Mouse (Mus musculus) spleen, postnatal 36 days (tissue): ENCODE results near the gene Akirin1.

Experiments
- DNase-seq, 2 experiments: peaks; one replicate each; pipeline ENCODE4 v3.0.0; 2022; ENCODE audit warnings: low spot score in 2 of 2, mixed read lengths in 1 of 2

Gene Akirin1

DNA sequence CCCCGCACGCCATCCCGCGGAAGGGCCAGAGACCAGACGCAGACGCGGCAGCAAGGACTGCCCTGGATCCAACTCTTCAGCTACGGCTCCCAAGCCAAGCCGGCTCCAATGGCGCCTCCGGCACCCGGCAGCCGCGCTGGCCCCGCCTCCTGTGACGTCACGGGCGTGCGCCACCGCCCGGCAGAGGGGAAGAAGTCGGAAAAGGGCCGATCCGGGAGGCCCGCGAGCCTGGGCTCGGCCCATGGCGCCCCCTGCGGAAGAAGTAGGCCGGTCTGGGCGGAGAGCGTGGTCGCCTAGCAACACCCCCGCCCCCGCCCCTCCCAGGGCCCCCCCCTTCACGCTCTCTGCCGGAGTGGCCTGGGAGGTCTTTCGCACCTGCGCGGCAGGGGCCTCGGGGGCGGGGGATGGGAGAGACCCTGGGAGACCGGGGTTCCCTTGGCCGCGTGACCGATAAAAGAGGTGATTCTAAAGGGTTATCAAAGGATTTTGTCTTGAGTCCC lies at the start of gene Akirin1:
Gene Akirin1 (minus strand): TSS at position 194 of the 500 bp plus-strand sequence.
- DNase-seq, result peak; percentile 96

DNA sequence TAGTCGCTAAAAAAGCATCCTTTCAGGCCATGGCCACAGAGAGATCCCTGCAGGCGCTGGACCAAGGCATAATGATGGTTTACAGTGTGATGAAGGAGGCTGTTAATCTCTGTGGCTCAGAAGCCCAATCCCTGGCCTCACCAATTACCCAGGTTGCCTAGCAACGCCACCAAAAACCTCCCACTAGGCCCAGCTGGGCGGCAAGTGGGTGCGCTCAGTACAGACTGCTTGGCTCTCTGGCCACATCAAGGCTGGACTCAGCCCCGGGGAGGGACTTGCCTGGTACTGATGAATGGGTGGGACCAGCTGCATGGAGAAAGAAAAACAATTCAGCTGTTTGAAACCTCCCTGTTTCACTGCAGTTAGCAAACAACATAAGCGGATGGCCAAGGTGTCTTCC lies 47.7 kb upstream of the Akirin1 start:
- no peak for DNase-seq

DNA sequence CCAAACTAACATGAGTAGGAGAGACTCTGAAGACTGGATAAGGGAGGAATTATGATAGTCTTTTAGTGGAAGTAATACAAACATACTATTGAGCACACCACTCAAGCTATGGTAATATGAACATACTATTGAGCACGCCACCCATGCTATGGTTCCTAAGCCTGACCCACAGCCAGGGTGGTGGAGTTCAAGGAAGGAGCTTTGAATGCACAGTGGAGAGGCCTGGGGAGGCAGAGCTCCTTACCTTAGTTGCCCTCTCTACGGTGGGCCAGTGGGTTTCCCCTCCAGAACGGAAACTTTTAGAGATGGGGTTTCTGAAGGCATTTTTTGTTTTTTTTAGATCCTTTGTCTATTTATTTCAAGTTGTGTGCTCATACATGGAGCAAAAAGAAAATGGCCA lies 47.3 kb upstream of the Akirin1 start:
- no peak for DNase-seq

DNA sequence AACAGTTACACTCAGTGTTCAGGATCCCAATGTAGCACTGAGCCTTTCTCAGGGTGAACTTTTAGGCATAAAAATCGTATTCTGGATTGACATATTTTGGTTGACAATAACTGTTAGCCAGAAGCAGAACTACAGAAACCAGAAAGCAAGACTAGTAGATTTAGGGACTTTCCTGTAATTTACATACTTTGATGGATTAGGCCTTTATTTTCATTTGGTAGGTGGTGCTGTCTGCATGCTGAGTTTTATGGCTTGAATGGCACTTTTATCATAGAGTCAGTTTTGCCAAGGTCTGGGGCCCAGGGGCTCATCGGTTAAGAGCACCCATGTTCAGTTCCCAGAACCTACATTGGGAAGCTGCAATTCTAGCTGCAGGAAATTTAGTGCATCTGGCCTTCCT lies 44.9 kb upstream of the Akirin1 start:
- DNase-seq, result no peak

DNA sequence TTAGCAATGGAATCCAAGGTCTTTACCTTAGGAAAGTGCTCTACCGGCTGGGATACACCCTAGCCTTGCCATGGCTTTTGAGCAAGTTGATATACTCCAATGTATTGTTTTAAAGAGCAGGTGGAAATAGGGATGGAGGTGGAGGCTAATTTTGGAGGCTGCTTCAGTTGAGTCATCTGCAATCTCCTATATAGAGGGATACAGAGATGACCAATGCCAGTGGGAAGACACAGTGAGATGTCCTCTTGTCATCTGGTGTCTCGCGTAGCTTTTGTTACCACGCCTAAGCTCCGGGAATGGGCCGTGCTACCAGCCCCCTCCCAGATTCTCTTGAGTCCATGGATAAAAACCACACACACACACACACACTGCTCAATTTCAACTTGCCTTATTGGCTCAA lies 43.0 kb upstream of the Akirin1 start:
- DNase-seq, result no peak

DNA sequence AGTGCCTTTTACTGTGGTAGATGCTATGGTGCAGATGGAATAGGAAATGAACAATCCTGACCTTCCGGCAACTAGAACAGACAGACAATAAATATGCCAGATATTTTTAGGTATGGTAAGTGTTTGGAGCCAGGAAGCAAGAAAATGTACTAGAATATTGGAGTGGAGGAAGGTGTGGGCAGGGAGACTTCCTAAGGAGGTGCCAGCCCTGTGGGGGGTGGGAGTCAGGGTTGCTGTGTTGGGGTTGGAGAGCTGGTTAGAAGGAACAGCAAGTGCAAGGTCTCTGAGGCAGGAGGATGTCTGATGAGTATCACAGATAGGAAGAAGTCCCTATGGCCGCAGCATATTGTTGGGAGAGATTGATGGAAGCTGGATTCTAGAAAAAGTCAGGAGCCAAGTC lies 42.5 kb upstream of the Akirin1 start:
- DNase-seq, result no peak

DNA sequence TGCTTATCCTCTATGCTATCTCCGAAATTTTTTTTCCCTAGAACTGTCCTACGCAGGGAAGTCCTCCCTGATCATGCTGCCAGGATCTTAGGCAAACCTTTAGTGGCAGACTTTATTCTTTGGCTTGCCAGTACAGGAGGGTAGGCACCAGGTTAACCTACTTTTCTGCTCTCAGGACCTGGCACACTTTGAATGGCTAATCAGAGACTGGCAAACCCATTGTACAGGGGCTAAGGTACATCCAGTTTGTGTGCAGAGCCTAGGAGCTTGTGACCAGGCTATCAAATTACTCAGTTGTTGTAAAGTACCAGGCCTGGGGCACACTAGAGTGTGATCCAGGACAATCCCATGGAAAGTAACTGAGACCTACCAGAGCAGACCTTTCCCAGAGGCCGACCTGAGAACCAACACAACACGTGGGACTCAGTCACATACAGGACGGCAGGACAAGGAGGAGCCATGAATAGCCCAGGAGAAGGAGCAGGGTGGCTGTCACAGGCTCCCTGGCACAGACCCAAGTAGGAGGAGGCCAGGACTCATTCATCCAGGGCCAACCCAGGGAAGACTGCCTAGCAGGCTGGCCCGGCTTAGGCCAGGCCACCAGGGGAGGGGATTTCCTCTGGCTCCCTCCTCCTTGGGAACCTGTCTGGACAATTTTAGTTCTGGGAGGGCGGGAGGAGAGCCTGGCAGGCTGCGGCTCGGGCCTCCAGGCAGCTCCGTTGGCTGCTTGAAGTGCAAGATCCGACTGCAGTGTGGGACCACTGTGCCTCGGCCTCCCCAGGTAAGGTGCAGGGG lies 37.2 kb upstream of the Akirin1 start, which contains the start of gene Rhbdl2:
Gene Rhbdl2 (plus strand): TSS at position 684 of the 795 bp plus-strand sequence.
- DNase-seq, result no peak

DNA sequence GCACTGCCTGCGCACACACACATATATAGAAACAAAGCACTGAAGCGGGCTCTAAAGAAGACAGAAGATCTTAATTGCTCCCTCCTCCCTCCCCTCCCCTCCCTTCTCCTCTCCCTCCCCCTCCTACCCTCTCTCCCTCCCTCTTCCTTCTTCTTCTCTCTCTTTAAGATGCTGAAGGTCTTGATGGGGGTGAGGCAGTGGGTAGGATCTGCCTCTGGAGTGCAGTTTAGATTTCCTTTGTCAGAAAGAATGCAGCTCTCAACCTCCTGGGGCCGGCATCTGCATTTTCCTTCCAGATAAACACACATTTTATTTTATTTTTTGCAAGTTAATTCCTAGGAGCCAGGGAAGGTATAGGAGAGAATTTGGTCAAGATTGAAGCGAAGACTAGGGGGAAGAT lies 18.1 kb upstream of the Akirin1 start:
- DNase-seq, result no peak

DNA sequence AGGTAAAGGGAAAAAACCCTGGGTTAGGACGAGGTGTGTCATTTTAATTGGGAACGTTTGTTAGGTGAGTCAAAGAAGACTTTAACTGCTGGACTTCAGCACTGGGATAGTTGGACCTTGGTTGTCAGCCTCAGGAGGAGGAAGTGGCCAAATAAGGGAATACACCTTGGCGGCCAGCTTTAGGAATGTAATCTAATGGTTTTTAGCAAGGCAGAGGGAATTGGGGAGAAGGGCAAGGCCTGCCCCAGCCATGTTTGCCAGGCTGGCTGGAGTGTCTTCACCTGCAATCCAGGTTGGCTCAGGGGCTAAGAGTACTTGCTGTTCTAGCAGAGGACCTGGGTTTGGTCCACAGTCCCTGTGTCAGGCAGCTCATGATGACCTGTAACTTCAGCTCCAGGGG lies 17.7 kb upstream of the Akirin1 start:
- no peak for DNase-seq

DNA sequence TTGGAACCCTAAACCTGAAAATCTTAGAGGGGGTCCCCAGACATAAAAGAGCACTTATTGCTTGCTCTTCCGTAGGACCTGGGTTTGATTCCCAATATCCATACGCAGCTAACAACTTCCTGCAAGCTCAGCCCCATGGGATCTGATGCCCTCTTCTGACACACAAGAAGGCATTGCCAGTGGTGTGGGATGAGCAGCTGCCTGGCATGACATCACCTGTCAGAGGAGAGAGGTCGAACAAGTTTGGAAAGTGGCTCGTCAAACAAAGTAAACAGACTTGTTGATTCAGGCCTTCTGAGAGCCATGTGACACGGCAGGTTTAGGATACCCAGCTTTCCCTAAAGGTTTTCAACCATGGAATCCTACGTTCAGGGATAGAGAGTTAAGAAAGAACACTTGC lies 14.9 kb upstream of the Akirin1 start:
- no peak for DNase-seq

DNA sequence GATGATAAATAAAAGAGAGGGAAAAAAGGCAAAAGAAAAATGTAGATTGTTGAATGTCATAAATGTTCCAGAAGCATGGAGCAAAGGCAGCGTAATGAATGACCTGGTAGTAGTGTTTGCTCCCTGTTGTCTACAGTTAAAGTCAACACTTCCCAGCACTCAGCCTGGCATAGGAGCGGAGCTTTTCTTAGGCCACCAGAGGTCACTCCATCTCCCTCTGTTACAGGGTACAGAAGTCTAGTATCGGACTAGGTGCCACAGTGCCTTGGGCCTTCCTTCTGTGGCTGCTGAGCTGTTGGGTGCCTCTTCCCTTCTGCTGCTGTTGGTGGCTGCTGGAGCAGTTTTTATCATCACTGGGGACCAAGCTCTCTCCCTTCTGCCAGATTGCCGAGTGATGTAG lies 8.2 kb upstream of the Akirin1 start:
- DNase-seq, result no peak

DNA sequence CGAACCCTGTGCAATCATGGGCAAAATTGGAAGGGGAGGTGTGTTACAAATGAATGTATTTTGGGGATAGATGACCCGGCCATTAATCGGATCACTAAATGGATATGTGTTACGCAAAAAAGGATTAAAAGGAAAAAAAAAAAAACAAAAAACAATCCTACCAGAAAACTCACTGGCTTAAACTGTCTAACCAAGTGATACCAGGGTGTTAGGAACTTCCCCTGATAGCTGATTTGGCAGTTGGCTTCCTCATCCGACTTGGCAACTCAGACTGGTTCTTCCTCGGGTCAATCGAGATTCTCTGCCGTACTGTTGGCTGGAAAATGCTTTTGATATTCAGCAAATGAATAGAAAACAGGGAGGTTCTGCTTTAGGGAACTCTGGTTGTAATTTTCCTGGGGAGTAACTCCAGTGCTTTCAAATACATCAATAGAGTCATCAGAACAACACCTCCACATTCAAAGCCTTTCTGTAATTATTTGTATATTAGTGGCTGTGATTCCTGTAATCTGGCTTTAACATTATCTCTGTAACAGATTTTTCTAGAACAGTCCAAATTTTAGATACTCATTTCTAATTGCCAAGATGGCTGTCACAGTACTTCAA lies 665 bp upstream of the Akirin1 start:
- peak; percentile 32 to 33 for DNase-seq

DNA sequence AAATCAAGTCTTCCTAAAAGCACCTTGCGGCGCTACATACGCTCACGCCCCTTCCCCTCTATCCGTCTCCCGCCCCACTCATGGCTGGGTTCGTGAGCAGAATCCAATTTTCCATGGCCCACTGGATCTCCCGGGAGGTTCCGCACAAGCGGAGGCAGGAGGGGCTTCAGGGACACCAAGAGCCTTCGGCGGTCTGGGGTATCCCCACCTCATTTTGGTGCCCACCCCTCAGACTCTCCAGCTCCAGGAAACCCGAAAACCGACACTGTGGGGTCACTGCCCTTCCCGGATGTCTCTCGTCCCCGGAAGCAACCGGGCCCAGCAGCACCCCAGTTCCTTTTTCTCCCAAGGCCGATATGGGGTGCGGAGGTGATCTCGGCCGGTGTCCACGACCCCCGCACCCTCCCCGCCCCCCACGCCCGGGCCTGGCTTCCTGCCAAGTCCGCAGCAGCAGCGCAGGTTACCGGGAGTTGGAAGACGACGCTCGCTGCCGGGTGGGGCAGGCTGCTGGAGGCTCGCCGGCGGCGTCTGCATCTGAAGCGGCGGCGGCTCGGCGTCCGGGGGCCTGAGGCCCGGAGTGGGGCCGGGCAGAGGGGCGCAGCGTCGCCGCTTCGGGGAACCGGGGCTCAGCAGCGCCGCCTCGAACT lies 538 bp downstream of the Akirin1 start:
- DNase-seq, result peak in 1 of 2 experiments; percentile 26

DNA sequence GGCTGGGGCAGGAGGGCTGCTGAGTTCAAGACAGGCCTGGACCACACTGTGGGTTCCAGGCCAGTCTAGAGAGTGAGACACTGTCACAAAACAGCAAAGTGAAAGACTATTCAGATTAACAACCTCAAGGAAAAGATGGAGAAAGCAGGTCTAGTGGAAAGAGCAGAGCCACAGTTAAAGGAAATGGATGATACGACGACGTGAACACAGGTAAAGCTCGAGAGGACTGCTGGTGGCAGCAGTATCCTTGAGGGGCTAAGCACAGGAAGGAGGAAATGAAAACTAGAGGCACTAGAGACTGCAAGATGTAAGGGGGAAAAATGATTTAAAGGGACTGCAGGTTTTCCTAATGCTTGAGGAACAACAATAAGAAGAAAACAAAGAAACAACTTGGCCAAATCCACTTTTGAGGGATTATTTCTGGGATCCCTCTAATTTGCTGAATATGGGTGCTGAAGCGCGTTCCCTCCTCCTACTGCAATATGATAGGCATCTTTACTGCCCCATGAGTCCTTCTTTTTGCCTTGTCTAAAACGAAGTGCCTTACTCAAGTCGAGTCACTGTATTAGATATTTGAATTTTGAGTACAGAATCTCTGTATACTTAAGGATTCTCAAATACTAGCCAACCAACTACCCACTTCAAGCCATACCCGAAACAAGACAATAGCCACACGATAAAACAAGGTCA lies 1.3 kb downstream of the Akirin1 start:
- no peak for DNase-seq

DNA sequence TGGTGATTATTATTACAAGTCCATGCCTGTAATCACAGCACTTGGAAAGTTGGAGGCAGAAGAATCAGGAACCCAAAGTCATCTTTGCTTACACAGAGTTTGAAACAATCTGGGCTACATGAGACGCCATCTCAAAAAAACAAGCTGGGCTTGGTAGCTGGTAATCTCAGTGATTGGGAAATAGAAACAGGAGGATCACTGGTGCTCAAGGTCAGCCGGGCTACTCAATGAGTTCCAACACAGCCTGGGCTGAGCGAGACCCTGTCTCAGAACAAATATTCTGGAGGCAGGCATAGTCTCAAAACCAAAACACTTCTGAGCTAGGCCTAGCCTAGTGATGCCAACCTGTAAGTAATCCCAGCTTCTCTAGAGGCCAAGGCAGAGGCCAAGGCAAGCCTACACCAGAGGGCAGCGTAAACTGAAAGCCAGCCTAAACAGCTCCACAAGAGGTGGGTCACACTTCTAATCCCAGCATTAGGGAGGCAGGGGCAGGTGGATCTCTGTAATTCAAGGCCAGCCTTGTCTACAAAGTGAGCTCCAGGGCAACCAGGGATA lies 4.8 kb downstream of the Akirin1 start:
- no peak for DNase-seq

DNA sequence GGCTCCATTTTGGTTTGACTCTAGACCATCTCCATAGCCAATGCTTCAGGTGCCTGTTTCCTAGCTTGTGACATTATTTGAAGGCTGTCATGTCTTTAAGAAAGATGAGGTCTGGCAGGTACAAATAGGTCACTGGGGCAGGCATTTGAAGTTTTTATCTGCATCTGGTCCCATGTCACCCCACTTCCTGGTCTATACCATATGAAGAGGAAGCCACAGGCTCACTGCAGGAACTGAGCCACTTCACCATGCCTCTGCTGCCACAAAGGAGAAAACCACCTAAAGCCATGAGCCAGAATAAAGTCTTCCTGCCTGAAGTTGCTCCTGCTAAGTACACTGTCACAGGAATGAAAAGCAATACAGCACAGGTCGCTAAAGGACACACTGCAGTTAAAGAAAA lies 7.3 kb downstream of the Akirin1 start:
- no peak for DNase-seq

DNA sequence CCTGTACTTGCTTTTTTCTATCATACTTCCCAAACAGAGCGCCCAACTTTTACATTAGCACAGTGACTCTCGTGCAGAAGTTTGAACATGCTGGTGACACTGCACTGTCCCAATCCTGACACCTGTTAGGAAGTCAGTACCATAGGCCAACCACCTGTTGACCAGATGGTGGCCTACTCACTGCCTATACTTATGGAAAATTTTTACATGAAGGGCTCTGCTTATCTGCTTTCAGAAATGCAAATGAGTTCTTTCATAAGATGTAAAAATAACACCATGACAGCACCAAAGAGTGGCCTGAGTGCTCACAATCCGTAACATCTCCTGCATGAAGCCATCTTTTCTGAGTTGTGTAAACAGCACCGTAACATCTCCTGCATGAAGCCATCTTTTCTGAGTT lies 11.4 kb downstream of the Akirin1 start:
- DNase-seq, result no peak

DNA sequence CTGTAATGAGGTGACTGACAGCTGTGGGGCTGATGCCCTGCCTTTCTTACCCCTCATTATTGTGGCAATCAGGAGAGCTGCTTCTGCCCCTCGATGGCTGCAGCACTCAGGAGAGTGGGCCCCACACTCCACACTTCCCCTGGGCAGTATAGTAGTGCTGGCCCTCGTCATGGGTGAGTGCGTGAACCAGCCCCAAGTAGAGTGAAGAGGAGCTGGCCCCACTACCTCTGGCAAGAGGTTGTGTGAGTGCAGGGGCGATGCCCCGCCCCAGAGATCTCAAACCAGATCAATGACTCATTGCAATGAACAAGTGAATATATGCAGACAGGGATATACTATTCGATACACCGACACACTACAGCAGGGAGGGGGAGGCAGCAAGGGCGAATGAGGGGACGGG lies 16.6 kb downstream of the Akirin1 start:
- no peak for DNase-seq

DNA sequence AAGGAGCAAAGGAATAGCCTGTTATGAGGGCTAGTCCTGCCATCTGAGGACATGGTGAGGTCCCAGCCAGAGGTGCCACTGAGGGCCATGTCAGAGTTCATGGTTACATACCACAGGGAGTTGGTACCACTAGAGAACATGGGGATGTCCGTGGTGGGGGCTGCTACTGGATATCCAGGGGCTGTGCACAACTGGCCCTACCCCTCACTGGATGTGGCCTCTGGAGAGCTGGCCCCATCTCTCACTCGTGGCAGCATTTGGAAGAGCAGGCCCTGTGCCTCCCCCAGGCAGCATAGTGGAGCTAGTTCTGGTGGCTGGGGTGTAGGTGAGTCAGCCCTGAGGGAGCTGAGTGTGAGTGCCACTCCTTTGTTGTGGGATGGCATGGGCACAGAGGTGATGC lies 17.2 kb downstream of the Akirin1 start:
- DNase-seq, result no peak

DNA sequence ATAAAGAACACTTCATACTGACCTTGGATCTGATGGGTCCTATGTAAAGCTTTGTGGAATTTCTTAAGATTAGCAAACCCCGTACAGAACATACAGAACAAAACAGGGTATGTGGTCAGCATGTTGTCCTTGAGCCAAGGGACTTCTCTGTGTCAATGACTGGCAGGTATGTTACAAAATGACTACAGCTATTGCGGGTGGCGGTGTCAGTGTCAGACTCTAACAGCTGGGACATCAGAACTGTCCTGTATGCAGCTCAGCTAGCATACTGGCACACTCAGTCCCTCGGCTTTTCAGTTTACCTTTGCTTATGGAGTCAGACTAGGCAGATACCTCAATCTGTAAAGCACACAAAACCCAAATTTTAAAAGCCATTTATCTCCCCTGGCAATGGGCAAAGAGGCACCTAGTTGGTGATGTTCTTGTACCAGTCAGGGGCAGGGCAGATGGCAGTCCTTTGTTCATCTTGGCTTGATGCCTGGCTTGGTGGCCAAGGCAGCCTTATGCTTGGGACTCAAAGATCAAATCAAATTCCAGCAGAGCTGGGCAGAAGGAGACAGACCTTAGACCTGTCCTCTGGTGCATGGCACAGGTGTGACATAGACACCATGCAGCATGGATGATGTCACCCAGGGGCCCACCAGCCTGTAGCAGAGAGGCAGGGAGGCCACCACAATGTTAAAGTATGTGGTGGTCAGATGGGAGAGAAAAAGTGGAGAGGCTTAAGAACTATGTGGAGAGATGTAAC lies 17.8 kb downstream of the Akirin1 start:
- DNase-seq, result no peak

DNA sequence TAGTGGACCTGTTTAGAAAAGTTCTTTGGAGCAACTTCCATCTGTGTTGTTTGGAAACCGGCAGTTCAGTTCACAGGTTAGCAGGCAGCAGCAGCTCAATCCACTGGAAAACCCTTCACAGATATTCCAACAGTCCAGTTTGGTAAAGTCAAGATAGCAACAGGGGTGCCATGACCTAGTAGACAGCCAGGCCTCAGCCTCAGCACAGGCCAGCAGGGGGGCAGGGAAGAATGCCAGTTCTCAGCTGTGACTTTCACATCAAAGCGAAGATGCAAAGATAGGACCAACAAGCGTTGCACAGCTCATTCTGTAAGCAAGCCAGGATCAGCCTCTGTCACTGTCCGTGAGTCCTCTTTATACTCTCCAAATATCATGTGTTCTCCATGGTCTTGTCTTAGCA lies 28.4 kb downstream of the Akirin1 start:
- DNase-seq, result no peak
